Mouse (Mus musculus) cerebellum, adult (tissue): ENCODE data around the gene Eif2b5.
A peak's percentile ranks its signal among the peaks of the same experiment; 100 is the strongest.
"Not testable (repeated sequence)": the region's sequence is repeated elsewhere in the genome, so short reads cannot be mapped to it uniquely, and the experiment has no call there.

Experiments
- ATAC-seq: cut with Nextera tagmentation; 2 replicates; pipeline ENCODE4 v1.9.2; 2017; ENCODE audit warnings: mild to moderate bottlenecking, moderate library complexity, mixed read lengths; ENCODE audit not compliant: insufficient number of reproducible peaks, low FRiP score, low TSS enrichment

The Eif2b5 gene

DNA sequence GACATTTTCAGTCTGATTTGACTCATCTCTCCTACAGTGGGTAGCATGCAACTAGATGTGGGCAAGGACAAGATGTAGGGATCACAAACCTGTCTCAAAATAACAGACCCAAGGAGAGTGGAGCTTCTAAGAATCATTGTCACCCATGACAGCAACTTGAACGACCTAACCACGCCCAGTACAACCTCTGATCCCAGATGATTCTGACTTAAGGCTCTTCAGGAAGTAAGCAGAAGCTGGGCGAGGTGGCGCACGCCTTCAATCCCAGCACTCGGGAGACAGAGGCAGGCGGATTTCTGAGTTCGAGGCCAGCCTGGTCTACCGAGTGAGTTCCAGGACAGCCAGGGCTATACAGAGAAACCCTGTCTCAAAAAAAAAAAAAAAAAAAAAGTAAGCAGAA is 9.9 kb upstream of the Eif2b5 start:
- ATAC-seq = not testable (repeated sequence)

DNA sequence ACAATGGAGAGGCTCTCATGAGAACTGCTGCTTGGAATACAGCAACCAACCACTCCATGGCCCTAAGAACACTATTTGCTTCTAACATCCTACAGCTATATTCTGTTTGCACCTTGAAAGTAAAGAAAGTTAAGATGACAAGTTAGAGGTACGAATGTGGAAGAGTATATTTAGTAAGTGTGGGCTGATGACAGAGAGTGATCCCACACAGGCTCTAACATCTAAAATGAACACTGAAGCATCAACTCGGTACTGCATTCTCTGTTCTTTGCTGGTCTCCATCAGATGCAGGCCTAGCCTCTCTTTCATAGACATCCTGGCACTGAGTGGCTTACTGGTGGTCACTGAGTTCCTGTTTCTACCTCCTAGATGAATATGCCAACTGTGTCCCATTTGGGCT is 9.4 kb upstream of the Eif2b5 start:
- ATAC-seq = no peak

DNA sequence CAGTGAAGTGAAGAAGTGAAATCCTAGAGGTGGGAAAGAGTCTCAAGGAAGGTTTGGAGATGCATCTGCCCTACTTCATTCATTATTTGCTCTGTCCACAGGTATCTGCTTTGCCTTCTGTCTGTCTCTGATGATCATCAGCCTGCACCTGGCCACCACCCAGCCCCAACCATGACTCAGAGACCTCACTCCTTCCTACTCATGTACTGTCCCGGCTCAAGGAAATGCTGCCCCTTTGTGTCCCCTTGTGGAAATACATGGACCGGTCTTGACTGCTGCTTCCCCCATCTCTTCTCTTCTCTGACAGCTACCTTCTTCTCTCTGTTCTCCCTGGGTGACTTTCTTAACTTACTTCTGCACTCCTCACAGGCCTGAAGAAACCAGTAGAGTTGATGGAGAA is 8.0 kb upstream of the Eif2b5 start:
- ATAC-seq = no peak

DNA sequence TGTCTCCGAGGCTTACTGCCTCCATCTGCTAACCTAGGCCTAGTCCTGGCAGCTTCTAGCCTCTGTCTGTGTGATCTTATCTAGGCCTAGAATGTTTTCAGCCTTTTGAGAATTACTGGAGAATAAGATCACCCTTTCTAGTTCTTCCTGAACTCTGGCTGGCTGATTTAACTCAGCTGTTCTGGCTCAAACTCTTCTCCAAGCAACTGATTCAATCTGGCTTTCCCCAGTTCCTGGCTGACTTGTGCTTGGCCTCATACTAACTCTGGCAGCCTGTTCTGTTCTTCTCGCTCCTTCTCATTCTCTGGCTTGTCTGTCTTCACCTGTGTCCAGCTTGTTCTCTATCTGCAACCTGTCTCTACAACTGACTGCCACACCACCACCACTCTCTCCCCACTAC is 7.3 kb upstream of the Eif2b5 start:
- ATAC-seq = no peak

DNA sequence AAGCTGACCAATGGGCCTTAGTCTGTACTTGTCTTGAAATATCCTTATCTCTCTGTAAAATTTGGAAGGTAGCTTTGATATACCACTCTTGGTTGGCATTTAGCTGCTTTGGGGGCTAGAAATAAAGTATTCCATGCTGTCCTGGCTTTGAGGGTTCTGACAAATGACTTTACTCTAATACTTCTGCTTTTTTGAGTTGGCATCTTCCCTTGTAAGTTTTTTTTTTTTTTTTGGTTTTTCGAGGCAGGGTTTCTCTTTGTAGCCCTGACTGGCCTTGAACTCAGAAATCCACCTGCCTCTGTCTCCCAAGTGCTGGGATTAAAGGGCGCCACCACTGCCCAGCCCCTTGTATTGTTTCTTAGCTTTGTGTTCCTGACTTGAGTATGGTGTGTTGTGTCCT is 5.2 kb upstream of the Eif2b5 start:
- ATAC-seq = no peak

DNA sequence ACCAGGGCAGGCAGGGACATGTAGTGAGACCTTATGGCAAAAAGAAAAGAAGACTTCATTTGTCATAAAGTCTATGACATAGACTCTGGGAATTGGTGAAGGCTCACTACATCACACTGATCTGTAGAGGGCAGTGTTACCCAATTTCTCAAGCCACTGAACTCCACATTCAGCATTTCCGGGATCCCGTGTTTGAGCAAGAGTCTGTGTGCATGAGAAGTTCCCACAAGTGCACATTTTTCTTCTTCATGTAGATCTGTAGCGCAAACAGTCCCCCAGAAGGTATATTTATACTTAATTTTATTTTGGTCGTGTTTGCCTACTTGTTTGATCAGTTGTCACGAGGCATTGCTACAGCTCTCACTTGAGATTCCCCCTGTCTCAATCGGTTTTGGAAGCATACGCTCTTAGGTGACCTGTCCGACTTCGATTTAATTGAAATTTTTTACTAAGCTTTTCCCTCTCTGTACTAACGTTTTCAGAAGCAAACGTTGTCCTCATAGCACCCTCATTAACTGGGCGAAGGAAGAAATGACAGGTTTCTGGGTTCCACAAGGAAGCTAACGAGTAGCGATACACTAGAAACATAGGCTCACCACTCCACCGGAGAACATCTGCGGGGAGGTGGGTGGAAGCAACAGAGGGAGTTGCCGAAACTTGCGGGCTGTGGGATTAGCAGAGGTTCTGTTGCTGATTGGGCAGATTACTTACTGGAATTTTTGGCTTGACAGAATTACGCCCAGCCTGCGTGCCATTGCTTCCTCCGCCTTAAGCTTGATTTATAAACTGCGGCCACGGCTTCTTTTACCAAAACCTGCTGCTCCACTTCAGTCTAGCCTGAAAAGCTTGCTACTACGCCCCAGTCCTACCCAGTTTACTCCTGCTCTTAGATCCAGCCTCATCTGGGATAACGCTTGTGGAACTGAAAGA is 1.7 kb upstream of the Eif2b5 start:
- ATAC-seq = no peak

DNA sequence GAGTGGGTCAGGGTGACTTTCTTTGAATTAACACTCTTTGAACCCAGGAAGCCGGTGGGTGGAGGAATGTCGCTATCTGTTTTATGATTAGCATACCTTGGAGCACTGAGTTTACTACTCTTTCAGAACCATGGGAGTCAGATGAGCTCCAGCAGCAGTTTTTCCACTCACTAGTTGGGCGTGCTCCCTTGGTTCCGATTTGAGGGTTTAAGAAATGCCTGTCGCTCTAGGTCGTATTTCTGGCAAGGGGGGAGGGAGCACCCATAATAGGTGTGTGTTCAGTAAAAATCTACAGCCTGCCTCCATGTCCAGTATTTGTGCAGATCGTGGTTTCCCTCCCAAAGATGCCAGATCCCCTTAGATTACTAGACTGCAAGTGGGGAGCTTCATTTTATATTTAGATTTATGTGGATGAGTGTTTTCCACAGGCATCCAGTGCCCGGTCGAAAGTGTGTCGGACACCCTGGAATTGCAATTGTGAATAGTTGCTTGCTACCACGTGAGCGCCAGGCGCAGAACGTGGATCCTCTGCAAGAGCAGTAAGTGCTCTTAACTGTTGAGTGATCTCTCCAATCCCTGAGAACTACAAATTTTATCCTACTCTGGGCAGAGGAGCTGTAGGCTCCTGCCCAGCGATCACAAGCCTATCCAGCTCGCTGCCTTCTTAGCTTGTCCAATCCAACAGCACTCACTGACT is 489 bp upstream of the Eif2b5 start:
- no peak for ATAC-seq

DNA sequence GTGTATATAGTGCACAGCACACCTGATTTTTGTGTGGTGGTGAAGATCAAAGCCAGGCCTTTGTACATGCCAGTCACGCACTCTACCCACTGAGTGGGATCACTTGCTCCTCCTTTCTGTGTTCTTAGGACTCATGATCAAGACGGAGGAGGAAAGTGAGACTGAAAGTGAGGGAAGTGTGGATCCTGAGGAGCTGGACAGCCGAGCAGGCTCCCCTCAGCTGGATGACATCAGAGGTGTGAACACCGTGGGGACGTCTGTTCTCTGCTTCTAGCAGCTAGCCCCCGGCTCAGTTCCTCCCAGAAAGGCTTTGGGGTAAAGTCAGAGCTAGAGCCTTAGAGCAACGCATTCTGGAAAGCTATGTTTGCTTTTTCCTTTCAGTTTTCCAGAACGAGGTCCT is 7.4 kb downstream of the Eif2b5 start:
- ATAC-seq = no peak

DNA sequence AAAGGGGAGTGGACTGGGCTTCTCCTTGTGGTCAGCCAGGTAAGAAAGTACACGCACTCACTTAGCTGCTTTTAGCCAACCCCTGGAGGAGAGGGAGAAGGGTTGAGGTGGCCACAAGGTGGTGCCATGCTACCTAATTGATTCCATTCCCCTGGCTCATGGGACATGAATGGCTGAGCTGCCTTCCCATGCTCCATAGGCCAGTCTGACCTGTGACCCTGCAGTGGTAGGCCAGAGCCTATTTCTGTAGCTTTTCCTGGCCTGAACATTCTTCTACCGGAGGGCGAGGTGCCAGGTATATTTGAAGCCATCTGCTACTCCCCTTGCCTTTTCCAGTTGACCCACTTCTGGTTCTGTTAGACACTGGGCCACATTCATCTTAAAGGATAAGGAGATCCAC is 10.7 kb downstream of the Eif2b5 start:
- 0 out of 2 replicates have a peak, but pooled peaks have one; percentile 20 for ATAC-seq

DNA sequence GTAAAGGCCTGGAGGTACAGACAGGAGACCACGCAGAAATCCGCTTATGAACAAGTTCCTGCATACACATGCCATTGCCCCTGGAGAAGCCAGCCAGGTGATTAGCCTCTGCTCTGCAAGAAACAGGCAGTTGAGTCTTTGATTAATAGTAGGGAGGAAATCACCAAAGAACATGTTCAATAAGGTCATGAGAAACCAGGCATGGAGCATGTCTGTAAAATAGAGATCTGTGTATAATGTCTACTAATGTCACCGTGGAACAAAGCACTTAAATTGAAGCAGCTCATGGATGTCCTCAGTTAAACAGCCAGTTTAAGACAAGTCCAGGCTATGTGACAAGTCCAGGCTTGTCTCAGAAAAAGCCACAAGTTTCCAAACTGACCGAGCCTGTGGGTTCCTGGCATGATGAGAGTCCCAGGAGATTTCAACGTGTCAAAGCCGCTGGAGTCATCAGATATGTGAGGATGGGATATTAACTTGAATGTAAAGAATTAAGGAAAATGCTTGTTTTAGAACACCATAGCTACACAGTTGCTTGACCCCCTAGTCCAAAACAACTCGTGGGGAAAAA is 12.7 kb downstream of the Eif2b5 start:
- ATAC-seq = no peak

DNA sequence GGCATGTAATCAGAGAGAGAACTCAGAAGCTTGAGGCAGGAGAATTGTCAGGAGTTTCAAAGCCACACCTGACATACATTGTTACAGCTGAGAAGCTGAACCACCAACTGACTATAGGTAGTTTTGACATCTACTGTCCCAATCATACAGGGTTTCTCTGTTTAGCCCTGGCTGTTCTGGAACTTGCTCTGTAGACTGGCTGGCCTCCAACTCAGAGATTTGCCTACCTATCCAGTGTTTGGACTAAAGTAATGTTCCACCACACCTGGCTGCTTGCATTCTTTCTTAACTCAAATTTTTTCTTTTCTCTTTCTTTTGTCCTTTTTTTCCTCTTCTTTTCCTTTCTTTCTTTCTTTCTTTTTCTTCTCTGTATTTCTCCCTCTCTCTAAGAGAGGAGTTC is 17.4 kb downstream of the Eif2b5 start:
- no peak for ATAC-seq

DNA sequence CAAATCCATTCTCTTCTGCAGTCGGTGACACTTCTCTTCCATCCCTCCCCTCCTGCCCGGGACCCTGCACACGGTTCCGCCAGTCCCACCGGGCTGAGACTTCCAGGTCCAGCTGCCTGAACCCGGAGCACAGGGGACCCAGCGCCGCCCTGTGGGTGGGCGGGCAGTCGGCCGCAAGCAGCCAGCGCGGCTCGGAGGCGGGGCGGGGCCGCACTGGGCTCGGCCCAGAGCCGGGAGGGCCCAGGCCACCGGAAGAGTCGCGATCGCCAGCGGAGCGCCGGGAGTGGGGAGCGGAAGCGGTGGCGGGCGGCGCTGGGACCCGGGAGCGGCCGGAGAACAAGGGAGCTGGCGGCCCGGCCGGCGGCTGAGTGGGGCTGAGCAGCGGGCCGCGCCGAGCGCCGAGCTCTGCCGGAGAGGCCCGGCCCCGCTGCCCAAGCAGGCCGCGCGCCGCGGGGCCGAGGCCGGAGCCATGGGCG is 18.1 kb downstream of the Eif2b5 start, which contains the start of gene Dvl3:
TSS of gene Dvl3 (plus strand) at position 257 of the 476 bp plus-strand sequence.
- peak; percentile 93 for ATAC-seq

DNA sequence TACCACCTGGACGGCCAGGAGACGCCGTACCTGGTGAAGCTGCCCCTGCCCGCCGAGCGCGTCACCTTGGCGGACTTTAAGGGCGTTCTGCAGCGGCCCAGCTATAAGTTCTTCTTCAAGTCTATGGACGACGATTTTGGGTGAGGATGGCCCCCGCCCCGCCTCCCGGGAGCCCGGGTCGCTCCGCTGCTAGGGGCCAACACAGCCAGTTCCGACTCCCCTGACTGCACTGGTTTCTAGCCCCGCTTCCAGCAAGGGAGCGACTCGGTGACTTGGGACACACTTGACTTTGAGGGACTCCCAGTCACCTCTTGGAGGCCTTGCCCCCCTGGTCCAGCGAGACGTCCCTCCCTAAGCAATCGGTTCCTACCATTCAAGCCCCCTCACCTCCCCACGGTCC is 18.6 kb downstream of the Eif2b5 start:
- peak; percentile 17; the same call in 1 of the 2 replicates for ATAC-seq

DNA sequence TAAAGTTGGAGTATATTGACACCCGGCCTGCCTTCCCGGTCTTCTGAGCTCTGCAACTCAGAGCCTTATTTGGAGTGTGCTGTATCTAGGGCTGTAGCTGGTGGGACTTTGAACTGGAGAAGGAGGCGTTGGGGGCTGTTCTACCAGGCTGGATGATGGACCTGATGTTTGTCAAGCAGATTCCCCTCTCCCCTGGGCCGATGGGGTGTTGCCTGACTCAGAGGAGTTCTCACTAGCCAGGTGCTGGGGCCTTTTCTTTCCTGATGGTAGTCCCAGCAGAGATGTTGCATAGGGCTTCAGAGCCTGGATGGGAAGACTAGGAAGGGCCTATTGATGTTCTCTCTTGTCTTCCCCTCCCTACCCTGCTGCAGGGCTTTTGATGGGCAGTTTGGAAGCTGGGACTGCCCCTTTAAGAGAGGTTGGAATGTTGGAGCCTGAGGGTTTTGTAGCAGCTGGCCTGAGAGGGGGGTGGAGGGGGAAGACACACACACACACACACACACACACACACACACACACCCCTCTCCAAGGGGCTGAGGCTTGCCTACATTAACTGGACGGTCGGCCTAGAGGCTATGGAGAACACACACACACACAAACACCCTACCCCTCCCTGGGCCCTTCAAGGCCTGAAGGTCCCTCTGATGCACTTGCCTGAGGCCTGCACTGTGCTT is 19.2 kb downstream of the Eif2b5 start:
- ATAC-seq = 0 out of 2 replicates have a peak, but pooled peaks have one; percentile 11

DNA sequence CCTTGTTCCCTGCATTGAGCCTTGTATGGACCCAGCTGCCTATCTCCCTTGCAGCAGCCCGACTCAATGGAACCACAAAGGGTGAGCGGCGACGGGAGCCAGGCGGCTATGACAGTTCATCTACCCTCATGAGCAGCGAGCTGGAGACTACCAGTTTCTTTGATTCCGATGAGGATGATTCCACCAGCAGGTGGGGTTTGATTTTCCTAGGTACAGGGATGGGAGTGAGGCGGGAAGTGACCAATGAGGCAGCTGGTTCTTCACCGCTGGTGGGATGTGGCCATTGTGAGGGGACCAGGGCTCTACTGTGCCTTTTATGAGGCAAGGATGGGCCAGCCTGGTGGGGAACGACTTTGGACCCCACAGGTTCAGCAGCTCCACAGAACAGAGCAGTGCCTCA is 25.3 kb downstream of the Eif2b5 start:
- ATAC-seq = no peak

DNA sequence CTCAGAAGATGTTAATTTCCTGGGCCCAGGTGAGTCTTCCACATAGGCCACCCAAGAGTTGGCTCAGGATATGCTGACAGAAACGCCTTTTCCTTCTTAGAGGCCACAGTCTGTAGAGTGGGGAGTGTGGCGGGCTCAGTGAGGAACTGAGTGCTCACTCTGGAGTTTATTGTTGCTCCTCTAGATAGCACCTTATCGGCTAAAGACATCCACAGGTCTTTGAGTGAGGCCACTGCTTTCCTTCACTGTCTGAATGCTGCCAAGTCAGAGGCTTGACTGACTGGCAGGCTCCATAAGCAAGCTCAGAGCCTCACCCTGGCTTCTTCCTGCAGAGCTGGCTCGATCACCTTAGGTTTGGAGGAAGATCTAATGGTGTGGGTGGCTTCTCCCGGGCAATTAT is 30.2 kb downstream of the Eif2b5 start:
- no peak for ATAC-seq

DNA sequence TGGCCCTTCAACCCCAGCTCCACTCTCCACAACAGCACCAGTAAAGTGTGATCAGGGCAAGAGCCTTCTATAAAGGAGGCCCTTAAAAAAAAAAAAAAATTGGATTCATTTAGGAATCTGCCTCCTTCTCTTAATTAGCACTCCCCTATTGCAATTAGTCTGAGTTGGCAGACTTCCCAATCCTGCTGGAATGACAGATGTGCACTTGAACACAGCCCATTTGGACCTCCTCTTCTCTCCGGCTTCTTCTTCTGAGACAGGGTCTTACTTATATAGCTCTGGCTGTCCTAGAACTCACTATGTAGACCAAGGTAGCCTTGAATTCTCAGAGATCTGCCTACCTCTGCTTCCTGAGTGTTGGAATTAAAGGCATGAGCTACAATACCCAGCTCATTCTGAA is 30.8 kb downstream of the Eif2b5 start:
- ATAC-seq = no peak

DNA sequence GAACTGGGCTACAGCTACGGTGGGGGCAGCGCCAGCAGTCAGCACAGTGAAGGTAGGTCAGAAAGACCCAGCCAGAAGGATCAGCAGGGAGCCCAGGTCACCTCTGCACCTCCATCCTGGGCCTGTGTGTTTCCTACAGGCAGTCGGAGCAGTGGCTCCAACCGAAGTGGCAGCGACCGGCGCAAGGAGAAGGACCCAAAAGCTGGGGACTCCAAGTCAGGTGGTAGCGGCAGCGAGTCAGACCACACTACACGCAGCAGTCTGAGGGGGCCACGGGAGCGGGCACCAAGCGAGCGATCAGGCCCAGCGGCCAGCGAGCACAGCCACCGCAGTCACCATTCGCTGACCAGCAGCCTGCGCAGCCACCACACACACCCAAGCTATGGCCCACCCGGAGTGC is 32.3 kb downstream of the Eif2b5 start:
- no peak for ATAC-seq

DNA sequence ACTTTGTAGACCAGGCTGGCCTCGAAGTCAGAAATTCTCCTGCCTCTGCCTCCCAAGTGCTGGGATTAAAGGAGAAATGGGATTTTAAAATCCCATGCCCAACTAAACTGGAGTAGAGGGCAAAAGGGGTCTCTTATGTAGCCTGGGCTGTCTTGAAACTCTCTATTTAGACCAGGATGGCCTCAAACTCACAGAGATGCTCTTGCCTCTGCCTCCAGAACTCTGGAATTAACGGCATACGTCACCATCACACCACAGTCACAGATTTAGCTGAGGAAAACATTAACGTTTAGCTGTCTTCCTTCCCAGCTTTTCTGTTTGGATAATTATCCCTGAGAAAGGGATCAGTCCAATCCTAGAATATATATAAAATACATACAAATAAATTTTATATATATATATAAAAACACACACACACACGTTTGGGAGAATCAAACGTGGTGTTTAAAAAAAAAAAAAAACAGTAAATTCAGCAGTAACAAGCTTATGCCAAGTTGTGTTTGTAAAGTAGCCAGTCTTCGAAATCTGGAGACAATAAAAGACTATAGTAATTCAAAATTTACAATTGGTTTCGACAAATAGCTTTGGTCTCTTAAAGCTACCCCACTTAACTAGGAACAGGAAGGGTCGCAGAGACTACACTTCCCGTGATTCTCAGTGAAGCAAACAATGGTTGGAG is 36.1 kb downstream of the Eif2b5 start:
- no peak for ATAC-seq
